Mouse (Mus musculus) lung, embryonic 16.5 days (tissue): ENCODE results near the gene Il25. TPM values are rescaled to one million over a fixed set of nuclear protein-coding genes. Genes with fewer than 3 reads are reported as not detected.
A peak's percentile ranks its signal among the peaks of the same experiment; 100 is the strongest.

Experiments
- ATAC-seq: fragments of 200-750 bp; cut with Nextera tagmentation; 2 replicates; pipeline ENCODE4 v1.8.0; 2017; ENCODE audit warnings: low read depth, mild to moderate bottlenecking, moderate library complexity
- H3K27ac ChIP-seq: fragments of 300-500 bp; sonication (generic); 2 replicates; pipeline ENCODE4 v1.5.1; 2014; ENCODE audit warnings: mild to moderate bottlenecking, control low read depth, low read length
- H3K27me3 ChIP-seq: fragments of 300-500 bp; sonication (generic); 2 replicates; pipeline ENCODE4 v1.6.1; 2014; ENCODE audit warnings: low read depth, low read length, mixed read lengths; ENCODE audit not compliant: control insufficient read depth, insufficient read depth
- H3K36me3 ChIP-seq: fragments of 300-500 bp; sonication (generic); 2 replicates; pipeline ENCODE4 v1.6.1; 2014; ENCODE audit warnings: low read length; ENCODE audit not compliant: control insufficient read depth, insufficient read depth
- H3K4me1 ChIP-seq: fragments of 300-500 bp; sonication (generic); replicated peaks from 2 replicates; pipeline ENCODE4 v1.6.1; 2014; ENCODE audit warnings: low read length, mixed read lengths; ENCODE audit not compliant: control insufficient read depth, insufficient read depth
- H3K4me2 ChIP-seq: fragments of 300-500 bp; sonication (generic); 2 replicates; pipeline ENCODE4 v1.6.1; 2014; ENCODE audit warnings: low read depth, low read length, control low read depth
- H3K4me3 ChIP-seq: fragments of 300-500 bp; sonication (generic); 2 replicates; pipeline ENCODE4 v1.5.1; 2014; ENCODE audit warnings: mild to moderate bottlenecking, low read length, control low read depth
- H3K9ac ChIP-seq: fragments of 300-500 bp; sonication (generic); 2 replicates; pipeline ENCODE4 v1.6.1; 2014; ENCODE audit warnings: low read length, control low read depth
- H3K9me3 ChIP-seq: fragments of 300-500 bp; sonication (generic); 2 replicates; pipeline ENCODE4 v1.6.1; 2016; ENCODE audit warnings: low read length; ENCODE audit not compliant: control insufficient read depth
- WGBS: fragments of 180-500 bp; shearing (Covaris S2); extraction: QIAGEN DNeasy Blood & Tissue Kit; methylation state at CpG from one replicate; pipeline ENCODE4 v1.1.7; 2014; 5-methylcytosine and 5-hydroxymethylcytosine counted together
- polyA plus RNA-seq: library from polyadenylated mRNA; unstranded; fragments of >200 nt; fragmentation: Nextera tagmentation; extraction: Ambion mirVana; gene quantifications from 2 replicates; pipeline ENCODE4 v1.2.1, GENCODE M21; 2015

Gene Il25
- polyA plus RNA-seq, 1 experiment from 2014 or later: not detected

DNA sequence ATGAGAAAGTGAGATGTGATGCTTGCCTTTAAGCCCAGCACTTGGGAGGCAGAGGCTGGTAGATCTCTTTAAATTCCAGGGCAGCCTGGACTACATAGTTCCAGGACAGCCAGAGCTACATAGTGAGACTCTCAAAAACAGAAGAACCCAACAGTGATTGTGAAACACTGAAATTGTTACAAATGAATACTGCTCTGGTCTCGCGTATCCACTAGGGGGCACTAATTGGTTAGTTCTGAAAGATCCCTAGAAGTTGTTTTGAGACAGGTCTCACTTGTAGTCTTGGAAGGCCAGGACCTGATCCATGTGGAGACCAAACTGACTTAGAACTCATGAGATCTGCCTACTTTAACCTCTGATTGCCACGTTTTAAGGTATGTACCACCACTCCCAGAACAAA lies 32.1 kb upstream of the Il25 start:
- ATAC-seq: peak; percentile 79
- Histone ChIP-seq H3K27ac (no peak overlapping the region), H3K9me3 (no peaks in the 10 kb centered on the region), H3K4me1 (peaks cover 4% of the 10 kb centered on the region; the same call in 1 of the 2 replicates), H3K27me3 (no peaks in the 10 kb centered on the region), H3K4me2 (no peak overlapping the region), H3K4me3 (no peak overlapping the region), H3K9ac (no peak overlapping the region), H3K36me3 (peaks cover 27% of the 10 kb centered on the region)
- 0% methylated on average over 3 of the region's 3 CpGs for WGBS

DNA sequence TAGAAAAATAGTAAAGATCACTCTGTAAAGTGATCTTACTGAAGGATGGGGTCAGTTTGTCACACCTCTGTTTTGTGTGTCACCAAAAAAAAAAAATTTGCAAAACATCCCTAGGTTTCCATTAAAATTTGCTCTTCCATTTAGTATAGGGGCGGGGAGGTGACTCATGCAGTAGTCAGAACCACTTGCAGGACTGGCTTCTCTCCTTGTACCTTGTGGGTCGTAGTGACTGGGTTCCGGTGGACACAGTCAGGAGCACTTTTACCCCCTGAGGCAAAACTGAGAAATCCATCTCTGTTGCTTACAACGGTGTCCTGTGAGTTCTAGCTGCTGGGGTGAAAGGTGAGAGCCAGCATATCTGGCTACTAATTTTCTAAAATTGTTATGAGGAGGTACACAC lies 28.9 kb upstream of the Il25 start:
- ATAC-seq: no peak
- no peak overlapping the region for H3K27ac ChIP-seq
- H3K4me3 ChIP-seq: no peak overlapping the region
- WGBS: 88% methylated on average over 4 of the region's 4 CpGs
- H3K27me3 ChIP-seq: no peaks in the 10 kb centered on the region
- peaks cover 6% of the 10 kb centered on the region for H3K36me3 ChIP-seq
- H3K4me2 ChIP-seq: no peak overlapping the region
- no peaks in the 10 kb centered on the region for H3K4me1 ChIP-seq
- no peaks in the 10 kb centered on the region for H3K9me3 ChIP-seq
- no peak overlapping the region for H3K9ac ChIP-seq

DNA sequence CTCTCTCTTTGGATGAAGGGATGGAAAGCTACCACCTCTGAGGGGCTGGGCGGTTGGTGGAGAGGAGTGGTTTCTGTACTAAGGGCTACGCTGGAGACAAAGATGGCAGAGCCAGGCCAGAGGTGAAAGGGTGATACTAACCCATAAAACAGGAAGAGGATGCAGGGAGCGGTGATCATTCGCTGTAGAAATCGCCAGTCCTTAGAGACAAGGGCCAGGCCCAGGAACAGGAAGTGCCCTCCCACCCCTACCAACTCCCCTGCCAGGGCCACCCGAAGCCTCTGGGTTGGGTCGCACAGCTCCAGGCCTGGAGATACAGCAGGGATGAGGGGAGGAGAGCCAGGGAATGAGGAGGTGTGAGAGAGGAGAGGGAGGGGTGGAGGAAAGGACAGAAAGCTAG lies 23.8 kb upstream of the Il25 start:
- H3K4me3 ChIP-seq: no peak overlapping the region
- H3K27ac ChIP-seq: no peak overlapping the region
- H3K27me3 ChIP-seq: no peaks in the 10 kb centered on the region
- H3K9me3 ChIP-seq: no peaks in the 10 kb centered on the region
- peaks cover 4% of the 10 kb centered on the region; the same call in 1 of the 2 replicates for H3K4me1 ChIP-seq
- H3K9ac ChIP-seq: no peak overlapping the region
- whole genome bisulfite sequencing: 74% methylated on average over 7 of the region's 7 CpGs
- no peak overlapping the region for H3K4me2 ChIP-seq
- H3K36me3 ChIP-seq: peaks cover 4% of the 10 kb centered on the region; the same call in 1 of the 2 replicates
- ATAC-seq: no peak

DNA sequence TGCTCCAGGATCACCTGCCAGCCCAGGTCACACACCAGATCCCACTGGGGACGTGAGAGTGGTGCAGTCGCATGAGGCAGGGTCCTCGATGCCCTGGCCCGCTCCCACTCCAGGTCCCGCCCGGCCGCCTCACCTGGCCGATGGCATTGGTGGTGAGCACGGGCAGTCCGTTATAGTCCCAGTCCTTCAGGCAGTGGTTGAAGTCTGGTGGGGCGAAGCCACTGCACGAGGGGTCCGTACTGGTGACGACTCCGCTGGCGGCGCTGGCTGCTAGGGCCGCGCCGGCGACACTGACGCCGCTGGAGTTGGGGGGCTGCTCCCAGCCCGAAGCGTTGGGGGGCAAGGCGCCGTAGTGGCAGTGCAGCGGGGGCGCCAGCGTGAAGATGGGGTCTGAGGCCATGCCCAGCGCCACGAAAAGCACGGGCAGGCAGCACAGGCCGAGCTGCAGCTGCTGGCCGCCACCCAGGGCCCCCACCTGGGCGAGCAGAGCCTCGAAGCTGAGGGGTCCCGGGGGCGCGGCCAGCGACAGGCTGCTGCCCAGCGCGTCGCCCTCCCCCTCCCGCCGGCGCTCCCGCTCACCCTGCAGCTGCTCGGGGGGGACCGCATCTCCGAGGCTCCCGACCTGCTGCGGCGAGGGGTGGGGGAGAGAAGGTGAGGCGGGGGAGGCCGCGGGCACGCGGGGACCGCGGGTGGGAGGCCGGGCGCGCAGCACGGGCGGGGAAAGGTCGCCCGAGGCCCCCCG lies 20.2 kb upstream of the Il25 start:
- ATAC-seq: peak; percentile 63
- Histone ChIP-seq H3K9me3 (no peaks in the 10 kb centered on the region), H3K36me3 (peaks cover 3% of the 10 kb centered on the region; the same call in 1 of the 2 replicates), H3K4me3 (peak overlapping the region; percentile 83), H3K27me3 (no peaks in the 10 kb centered on the region), H3K27ac (peak overlapping the region; percentile 68), H3K9ac (peak overlapping the region; percentile 91), H3K4me2 (peak overlapping the region; percentile 99), H3K4me1 (peaks cover 4% of the 10 kb centered on the region; the same call in 1 of the 2 replicates)
- 1% methylated on average over 60 of the region's 69 CpGs for WGBS

DNA sequence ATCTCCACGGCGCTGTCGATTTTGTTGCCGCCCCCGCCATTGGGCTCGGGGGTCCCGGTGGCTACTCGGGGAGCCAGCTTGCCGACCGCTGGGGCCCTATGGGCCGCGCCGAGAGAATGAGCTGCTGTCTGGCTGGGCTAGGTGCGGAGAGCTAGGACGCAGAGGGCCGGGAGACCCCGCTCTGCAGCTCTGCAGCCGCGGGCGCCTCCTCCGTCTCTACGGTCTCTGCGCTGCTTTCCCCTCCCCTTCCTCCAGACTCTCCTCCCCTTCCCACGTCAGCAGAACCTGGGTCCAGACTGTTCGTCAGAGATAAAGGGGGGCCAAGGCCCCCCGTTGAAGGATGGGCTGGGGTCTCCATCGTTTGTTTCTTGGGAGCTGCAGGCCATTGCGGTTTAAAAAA lies 19.6 kb upstream of the Il25 start, which contains the start of gene Slc22a17:
TSS of gene Slc22a17 (minus strand) at position 247 of the 400 bp plus-strand sequence.
- WGBS: under 1% methylated on average over 28 of the region's 28 CpGs
- H3K27ac ChIP-seq: peak within 1 kb of the TSS; percentile 68
- H3K4me1 ChIP-seq: peaks cover 4% of the 10 kb centered on the region; the same call in 1 of the 2 replicates
- H3K27me3 ChIP-seq: no peaks in the 10 kb centered on the region
- peak within 1 kb of the TSS; percentile 91 for H3K9ac ChIP-seq
- no peaks in the 10 kb centered on the region for H3K9me3 ChIP-seq
- ATAC-seq: peak; percentile 94
- H3K4me2 ChIP-seq: peak within 1 kb of the TSS; percentile 99
- H3K4me3 ChIP-seq: peak within 1 kb of the TSS; percentile 83
- H3K36me3 ChIP-seq: peaks cover 2% of the 10 kb centered on the region; the same call in 1 of the 2 replicates

DNA sequence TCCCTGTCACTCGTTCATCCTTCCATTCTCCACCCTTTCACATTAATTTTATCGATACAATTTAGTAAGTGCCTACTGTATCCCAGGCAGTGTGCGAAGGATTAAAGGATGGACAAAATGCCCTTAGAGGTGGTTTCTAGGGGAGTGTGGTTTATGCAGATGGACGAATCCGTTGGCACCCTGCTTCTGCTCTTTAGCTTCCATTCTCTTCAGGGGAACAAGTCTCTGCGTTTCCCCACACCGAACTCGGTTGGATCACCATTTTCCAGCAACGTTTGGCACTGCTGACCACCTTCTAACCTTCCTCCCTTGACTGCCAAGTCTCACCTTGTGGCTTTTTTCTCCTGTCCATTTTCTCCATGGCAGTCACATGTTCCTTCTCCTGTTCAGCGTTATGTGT lies 19.2 kb upstream of the Il25 start:
- H3K27me3 ChIP-seq: no peaks in the 10 kb centered on the region
- 17% methylated on average over 10 of the region's 10 CpGs for WGBS
- H3K9me3 ChIP-seq: no peaks in the 10 kb centered on the region
- peaks cover 4% of the 10 kb centered on the region; the same call in 1 of the 2 replicates for H3K4me1 ChIP-seq
- peak overlapping the region; percentile 83 for H3K4me3 ChIP-seq
- H3K36me3 ChIP-seq: peaks cover 2% of the 10 kb centered on the region; the same call in 1 of the 2 replicates
- H3K4me2 ChIP-seq: peak overlapping the region; percentile 99
- H3K9ac ChIP-seq: peak overlapping the region; percentile 91
- H3K27ac ChIP-seq: peak overlapping the region; percentile 68; the same call in 1 of the 2 replicates
- no peak for ATAC-seq

DNA sequence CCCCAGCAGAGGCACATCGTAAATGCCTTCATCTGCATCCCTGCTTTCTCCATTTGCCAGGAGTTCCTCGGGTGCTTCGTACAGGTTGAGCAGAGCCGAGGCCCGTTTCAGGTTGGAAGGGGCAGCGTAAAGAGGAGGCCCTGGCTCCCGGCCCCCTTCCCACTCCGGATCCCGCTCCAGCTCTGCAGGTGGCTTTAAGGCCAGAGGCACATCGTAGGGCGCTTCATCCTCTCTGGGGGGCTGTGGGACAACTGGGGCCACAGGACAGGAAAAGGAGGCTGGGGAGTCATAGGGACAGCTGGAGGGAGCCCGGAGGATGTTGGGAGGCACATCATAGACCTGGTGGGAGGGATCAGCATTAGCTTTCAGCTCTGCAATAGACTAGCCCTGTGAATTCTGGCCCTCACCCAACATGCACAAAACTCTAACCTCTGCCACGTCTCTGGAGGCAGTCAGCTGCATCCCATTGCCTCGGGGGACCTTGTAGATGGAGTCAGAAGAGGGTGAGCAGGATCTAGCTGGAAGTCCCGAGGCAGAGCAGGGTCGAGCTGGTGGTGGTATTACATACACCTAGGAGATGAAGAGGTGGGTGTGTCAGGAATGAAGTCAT lies 12.3 kb upstream of the Il25 start:
- 0 out of 2 replicates have a peak, but pooled peaks cover 4% of the 10 kb centered on the region for H3K9me3 ChIP-seq
- H3K27ac ChIP-seq: no peak overlapping the region
- H3K4me3 ChIP-seq: no peak overlapping the region
- peaks cover 22% of the 10 kb centered on the region for H3K36me3 ChIP-seq
- no peak for ATAC-seq
- no peak overlapping the region for H3K4me2 ChIP-seq
- no peak overlapping the region for H3K9ac ChIP-seq
- WGBS: 87% methylated on average over 16 of the region's 16 CpGs
- peaks cover 12% of the 10 kb centered on the region for H3K4me1 ChIP-seq
- H3K27me3 ChIP-seq: no peaks in the 10 kb centered on the region

DNA sequence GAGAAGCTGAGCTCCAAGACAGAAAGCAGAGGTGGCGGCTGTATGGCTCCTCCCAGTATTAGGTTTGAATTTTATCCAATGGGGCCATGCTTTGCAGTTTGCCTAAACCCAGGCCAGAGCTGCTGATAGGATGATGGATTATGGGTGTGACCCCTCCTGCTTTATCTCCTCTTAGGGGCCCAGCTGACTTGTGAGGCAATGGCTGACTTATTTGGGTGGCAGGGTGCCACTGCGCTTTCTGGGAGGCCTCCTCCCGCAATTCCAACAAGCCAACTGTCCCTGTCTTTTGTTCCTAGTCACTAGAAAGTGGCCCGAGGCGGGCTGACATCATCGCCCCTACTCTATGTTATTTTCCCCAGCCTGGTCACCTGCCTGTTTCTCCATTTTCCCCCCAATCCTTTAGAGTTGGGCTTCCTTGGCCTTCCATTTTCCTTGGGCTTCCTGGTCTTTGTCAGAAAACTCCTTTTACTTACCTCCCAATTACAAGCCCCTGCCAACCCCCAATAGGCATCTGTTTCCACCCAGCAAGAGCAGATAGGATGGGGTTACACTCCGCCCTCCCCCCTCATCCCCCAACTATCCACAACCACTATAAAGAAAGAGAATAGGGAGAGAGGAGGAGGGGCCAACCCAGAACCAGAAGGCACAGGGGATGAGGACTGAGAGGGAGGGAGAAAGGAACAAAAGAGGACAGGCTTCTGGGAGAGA lies 7.7 kb upstream of the Il25 start:
- Histone ChIP-seq H3K36me3 (peaks cover 12% of the 10 kb centered on the region), H3K9ac (peak overlapping the region; percentile 79), H3K4me2 (peak overlapping the region; percentile 84), H3K27ac (peak overlapping the region; percentile 97), H3K27me3 (peaks cover 3% of the 10 kb centered on the region; the same call in 1 of the 2 replicates), H3K9me3 (0 out of 2 replicates have a peak, but pooled peaks cover 4% of the 10 kb centered on the region), H3K4me3 (peak overlapping the region; percentile 55), H3K4me1 (peaks cover 17% of the 10 kb centered on the region)
- 30% methylated on average over 7 of the region's 7 CpGs for WGBS
- peak; percentile 32 for ATAC-seq
